Mouse (Mus musculus) lung, adult 10 weeks (tissue): ENCODE results near the gene Gm35134. TPM values are rescaled to one million over a fixed set of nuclear protein-coding genes. Genes with fewer than 3 reads are reported as not detected.

Source experiments
- polyA plus RNA-seq: library from polyadenylated mRNA; stranded (reverse); fragments of 350-450 nt; fragmentation: Illumina TruSeq; extraction: RNeasy Lipid Tissue Mini Kit (QIAGEN cat#74804); gene quantifications from one replicate; pipeline ENCODE4 v1.2.3, GENCODE M21; 2014; ENCODE audit warnings: low read depth, low replicate concordance; ENCODE audit not compliant: insufficient read depth

The Gm35134 gene
- polyA plus RNA-seq, result not detected

DNA sequence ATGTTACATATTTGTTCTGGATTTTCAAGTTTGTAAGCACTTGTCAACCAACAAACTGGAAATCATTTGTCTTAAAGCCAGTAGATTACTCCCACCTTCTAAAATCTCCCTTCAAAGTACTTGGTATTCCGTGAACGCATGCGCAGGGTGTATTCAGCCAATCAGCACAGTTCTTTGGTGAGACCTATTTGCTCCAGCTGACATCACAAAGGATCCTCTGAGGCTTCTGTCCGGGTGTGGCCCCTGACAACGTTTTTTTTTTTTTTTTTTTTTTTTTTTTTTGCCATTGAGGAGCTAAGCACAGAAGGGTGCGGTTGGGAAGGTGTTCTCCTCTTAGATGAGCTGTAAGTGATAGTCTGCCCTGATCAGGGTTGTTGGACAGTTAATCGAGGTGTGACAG, at the start of gene Gm35134:
TSS of gene Gm35134 (plus strand) at position 301 of the 400 bp plus-strand sequence.

